Mouse (Mus musculus): ENCODE measurements around the gene Thpo.

DNA sequence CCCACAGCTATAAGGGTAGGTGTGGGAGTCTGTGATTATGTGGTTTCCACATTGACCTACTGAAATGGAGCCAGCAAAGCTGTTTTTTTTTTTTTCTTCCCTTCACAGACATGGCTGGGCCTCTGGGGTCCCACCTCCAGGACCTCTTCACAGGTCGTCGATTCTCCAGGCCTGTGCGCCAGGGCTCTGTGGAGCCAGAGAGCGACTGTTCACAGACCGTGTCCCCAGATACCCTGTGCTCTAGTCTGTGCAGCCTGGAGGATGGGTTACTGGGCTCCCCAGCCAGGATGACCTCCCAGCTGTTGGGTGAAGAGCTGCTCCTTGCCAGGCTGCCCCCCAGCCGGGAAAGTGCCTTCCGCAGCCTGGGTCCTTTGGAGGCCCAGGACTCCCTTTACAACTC, 33.0 kb downstream of the Thpo start:
- TF ChIP-seq CTCF (IDR thresholded peaks at IDR 0.05; ENCODE audit: low read depth, low read length), result no peak
- TF ChIP-seq POLR2A (IDR thresholded peaks at IDR 0.05; ENCODE audit: extremely low read depth, insufficient read depth, low read length), result no peak

Data from liver, adult 2 months (tissue).